Mouse (Mus musculus) left cerebral cortex, postnatal 4 days (tissue): Measurements from ENCODE around the gene Ell2. TPM values are rescaled to one million over a fixed set of nuclear protein-coding genes. Genes with fewer than 3 reads are reported as not detected.

Source experiments
- DNase-seq: peaks from one replicate; pipeline ENCODE4 v3.0.0-alpha.2; 2022
- intact Hi-C: fragments of 180-260 bp; cut with DNase I; formaldehyde crosslinking; loops from one replicate; pipeline ENCODE4 v1.15.1; 2025
- total RNA-seq, 2 experiments: library from RNA; stranded (reverse); gene quantifications; 2 replicates each; pipeline ENCODE4 v1.2.3; 2021

The Ell2 gene
- total RNA-seq, 2 experiments from 2014 or later: 9.3 to 10.9 TPM

- intact Hi-C loops: no loop called here
- DNase-seq: no peak
These were observed 23.3 kb downstream of the Ell2 start for GRCm38 (mm10) chr13:75729834-75730233.

- intact Hi-C loops: no loop called here
- DNase-seq: no peak
These were observed 24.2 kb downstream of the Ell2 start for GRCm38 (mm10) chr13:75730717-75731116.

- intact Hi-C loops: no loop called here
- DNase-seq: no peak
These were observed 27.1 kb downstream of the Ell2 start for GRCm38 (mm10) chr13:75733594-75734161.

- no peak for DNase-seq
- intact Hi-C loops: no loop called here
These were observed 27.7 kb downstream of the Ell2 start for GRCm38 (mm10) chr13:75734231-75734630.

GRCm38 (mm10) chr13:75735606-75736005 is 29.0 kb downstream of the Ell2 start:
- intact Hi-C loops: no loop called here
- DNase-seq: no peak

- intact Hi-C loops: no loop called here
- no peak for DNase-seq
These were observed 31.4 kb downstream of the Ell2 start for GRCm38 (mm10) chr13:75737991-75738390.

- DNase-seq: no peak
- intact Hi-C loops: no loop called here
These were observed 32.0 kb downstream of the Ell2 start for GRCm38 (mm10) chr13:75738536-75738935.

GRCm38 (mm10) chr13:75738957-75739356 is 32.4 kb downstream of the Ell2 start:
- no peak for DNase-seq
- intact Hi-C loops: no loop called here

- intact Hi-C loops: no loop called here
- no peak for DNase-seq
These were observed 33.5 kb downstream of the Ell2 start for GRCm38 (mm10) chr13:75740018-75740417.

GRCm38 (mm10) chr13:75741119-75741518 is 34.6 kb downstream of the Ell2 start:
- DNase-seq: no peak
- intact Hi-C loops: no loop called here

GRCm38 (mm10) chr13:75741736-75742729 is 35.5 kb downstream of the Ell2 start:
- DNase-seq: no peak
- intact Hi-C loops: no loop called here

- intact Hi-C loops: no loop called here
- no peak for DNase-seq
These were observed 36.4 kb downstream of the Ell2 start for GRCm38 (mm10) chr13:75742970-75743369.

- DNase-seq: no peak
These were observed 37.5 kb downstream of the Ell2 start for GRCm38 (mm10) chr13:75744065-75744464.

GRCm38 (mm10) chr13:75745328-75745727 is 38.8 kb downstream of the Ell2 start:
- intact Hi-C loops: no loop called here

More at GRCm38 (mm10) chr13:75744065-75744464, 37.5 kb downstream of the Ell2 start:
- intact Hi-C loops: no loop called here

GRCm38 (mm10) chr13:75747265-75747664 is 40.7 kb downstream of the Ell2 start:
- no peak for DNase-seq
- intact Hi-C loops: no loop called here

More at GRCm38 (mm10) chr13:75745328-75745727, 38.8 kb downstream of the Ell2 start:
- no peak for DNase-seq

GRCm38 (mm10) chr13:75748685-75749084 is 42.1 kb downstream of the Ell2 start:
- DNase-seq: no peak
- intact Hi-C loops: no loop called here

GRCm38 (mm10) chr13:75750785-75751184 is 44.2 kb downstream of the Ell2 start:
- intact Hi-C loops: no loop called here
- DNase-seq: no peak

GRCm38 (mm10) chr13:75752216-75752938 is 45.8 kb downstream of the Ell2 start:
- intact Hi-C loops: no loop called here
- peak; percentile 90 for DNase-seq

- intact Hi-C loops: no loop called here
- DNase-seq: no peak
These were observed 47.8 kb downstream of the Ell2 start for GRCm38 (mm10) chr13:75754398-75754797.

GRCm38 (mm10) chr13:75760859-75761548 is 54.4 kb downstream of the Ell2 start:
- no peak for DNase-seq
- intact Hi-C loops: no loop called here

- intact Hi-C loops: no loop called here
These were observed 56.2 kb downstream of the Ell2 start for GRCm38 (mm10) chr13:75762759-75763158.

More at GRCm38 (mm10) chr13:75762759-75763158, 56.2 kb downstream of the Ell2 start:
- no peak for DNase-seq
